Mouse (Mus musculus) embryonic fibroblast, embryonic 13.5 days (primary cell): ENCODE data around the gene Spred1.

ENCODE experiments used
- CTCF ChIP-seq: IDR thresholded peaks from 2 replicates; pipeline ENCODE4 v1.5.1; 2011; ENCODE audit warnings: mild to moderate bottlenecking, control low read depth, low read length, moderate library complexity, borderline replicate concordance; ENCODE audit not compliant: insufficient read depth
- POLR2A ChIP-seq: IDR thresholded peaks from 2 replicates; pipeline ENCODE4 v1.6.1; 2011; ENCODE audit warnings: low read depth, mild to moderate bottlenecking, control low read depth, low read length, moderate library complexity

GRCm38 (mm10) chr2:117204534-117204933 is 83.4 kb downstream of the Spred1 start:
- TF ChIP-seq POLR2A = no peak
- no peak for TF ChIP-seq CTCF
